Mouse (Mus musculus) bone marrow, adult 2 months (tissue): ENCODE measurements around the gene Kat2b. TPM values are rescaled to one million over a fixed set of nuclear protein-coding genes. Genes with fewer than 3 reads are reported as not detected.
"Not testable (repeated sequence)": the region's sequence is repeated elsewhere in the genome, so short reads cannot be mapped to it uniquely, and the experiment has no call there.

Experiments used
- H3K27ac ChIP-seq: fragments of 200-500 bp; 2 replicates; pipeline ENCODE4 v1.5.1; 2012; ENCODE audit warnings: low read depth, mild to moderate bottlenecking, control low read depth, inconsistent platforms, low read length; ENCODE audit not compliant: control insufficient read depth, poor library complexity, insufficient read depth
- H3K4me1 ChIP-seq: fragments of 200-500 bp; 2 replicates; pipeline ENCODE4 v1.6.1; 2011; ENCODE audit warnings: low read length; ENCODE audit not compliant: control insufficient read depth, insufficient read depth
- H3K4me3 ChIP-seq: fragments of 200-500 bp; replicated peaks from 2 replicates; pipeline ENCODE3; 2011; ENCODE audit warnings: mild to moderate bottlenecking, low read depth, low read length, control low read depth; ENCODE audit not compliant: control insufficient read depth
- CTCF ChIP-seq: fragments of 200-500 bp; IDR thresholded peaks from 2 replicates; pipeline ENCODE4 v1.5.1; 2011; ENCODE audit warnings: low read length, control low read depth; ENCODE audit not compliant: control insufficient read depth, insufficient read depth
- POLR2A ChIP-seq: fragments of 200-500 bp; IDR thresholded peaks from 2 replicates; pipeline ENCODE4 v1.6.1; 2011; ENCODE audit warnings: low read depth, mild to moderate bottlenecking, control low read depth, low read length, borderline replicate concordance; ENCODE audit not compliant: control insufficient read depth
- WGBS: fragments of 180-500 bp; shearing (Covaris S2); methylation state at CpG from one replicate; pipeline ENCODE4 v1.1.7; 2018; 5-methylcytosine and 5-hydroxymethylcytosine counted together
- polyA plus RNA-seq: library from polyadenylated mRNA; stranded (reverse); fragments of >200 nt; gene quantifications from 2 replicates; pipeline ENCODE4 v1.2.4, GENCODE M21; 2011; ENCODE audit warnings: low replicate concordance; ENCODE audit not compliant: missing spikeins, insufficient read depth, insufficient read length

Kat2b gene
- polyA plus RNA-seq, 1 experiment, result 50.6 TPM

- peaks cover 1% of the 10 kb centered on the region; the same call in 1 of the 2 replicates for H3K4me1 ChIP-seq
- TF ChIP-seq CTCF (no peak), POLR2A (no peak)
- no peak overlapping the region for H3K4me3 ChIP-seq
- no peak overlapping the region for H3K27ac ChIP-seq
- 56% methylated on average over 3 of the region's 3 CpGs for WGBS
These were observed 29.7 kb downstream of the Kat2b start for GRCm38 (mm10) chr17:53596314-53596882.

GRCm38 (mm10) chr17:53596941-53597790 is 30.5 kb downstream of the Kat2b start:
- WGBS, result 82% methylated on average over 11 of the region's 11 CpGs
- no peak overlapping the region for H3K4me3 ChIP-seq
- H3K27ac ChIP-seq, result no peak overlapping the region
- H3K4me1 ChIP-seq, result peaks cover 1% of the 10 kb centered on the region; the same call in 1 of the 2 replicates
- TF ChIP-seq CTCF, result no peak
- no peak for TF ChIP-seq POLR2A

GRCm38 (mm10) chr17:53598571-53598970 is 31.9 kb downstream of the Kat2b start:
- Histone ChIP-seq H3K27ac (no peak overlapping the region), H3K4me3 (no peak overlapping the region), H3K4me1 (peaks cover 1% of the 10 kb centered on the region; the same call in 1 of the 2 replicates)
- TF ChIP-seq CTCF, result no peak
- no peak for TF ChIP-seq POLR2A
- WGBS, result 84% methylated on average over 4 of the region's 4 CpGs

- no CpG with 5 or more reads among the region's 7 CpGs for WGBS
- not testable (repeated sequence) for H3K27ac ChIP-seq, H3K4me3 ChIP-seq, H3K4me1 ChIP-seq
These were observed 36.6 kb downstream of the Kat2b start for GRCm38 (mm10) chr17:53603236-53603635.

- no CpG with 5 or more reads among the region's 7 CpGs for WGBS
- H3K4me1 ChIP-seq, H3K4me3 ChIP-seq, H3K27ac ChIP-seq: not testable (repeated sequence)
These were observed 39.4 kb downstream of the Kat2b start for GRCm38 (mm10) chr17:53606082-53606481.

- not testable (repeated sequence) for H3K4me1 ChIP-seq, H3K27ac ChIP-seq, H3K4me3 ChIP-seq
- no CpG with 5 or more reads among the region's 7 CpGs for WGBS
These were observed 42.3 kb downstream of the Kat2b start for GRCm38 (mm10) chr17:53608924-53609323.

GRCm38 (mm10) chr17:53617295-53617957 is 50.8 kb downstream of the Kat2b start:
- 86% methylated on average over 6 of the region's 6 CpGs for WGBS
- TF ChIP-seq POLR2A (no peak), CTCF (no peak)
- Histone ChIP-seq H3K4me1 (no peaks in the 10 kb centered on the region; the same call in 1 of the 2 replicates), H3K4me3 (no peak overlapping the region), H3K27ac (no peak overlapping the region)

GRCm38 (mm10) chr17:53618369-53618768 is 51.7 kb downstream of the Kat2b start:
- Histone ChIP-seq H3K4me3 (no peak overlapping the region), H3K27ac (no peak overlapping the region), H3K4me1 (no peaks in the 10 kb centered on the region; the same call in 1 of the 2 replicates)
- TF ChIP-seq CTCF (no peak), POLR2A (no peak)
- 50% methylated on average over 7 of the region's 7 CpGs for WGBS
